Mouse (Mus musculus) embryonic fibroblast, embryonic 13.5 days (primary cell): ENCODE data around the gene Slc8a1.

Experiments used
- CTCF ChIP-seq: IDR thresholded peaks from 2 replicates; pipeline ENCODE4 v1.5.1; 2011; ENCODE audit warnings: mild to moderate bottlenecking, control low read depth, low read length, moderate library complexity, borderline replicate concordance; ENCODE audit not compliant: insufficient read depth
- POLR2A ChIP-seq: IDR thresholded peaks from 2 replicates; pipeline ENCODE4 v1.6.1; 2011; ENCODE audit warnings: low read depth, mild to moderate bottlenecking, control low read depth, low read length, moderate library complexity

GRCm38 (mm10) chr17:81360032-81360431, 378.1 kb downstream of the Slc8a1 start:
- TF ChIP-seq POLR2A, result no peak
- TF ChIP-seq CTCF, result no peak
